ENCODE assay signal across 1 mouse cellular context in genomic region chr14:55743711-55744110, GRCm38 (mm10).
TF ChIP-seq lines count a peak whose summit lies in the region.

No protein-coding gene starts in this region.

TF ChIP-seq in C2C12, 6 proteins besides CTCF, POLR2A, EP300 and RAD21:
- no peak for TF ChIP-seq MAX (IDR thresholded peaks at IDR 0.05)
- no peak for TF ChIP-seq FOSL1 (IDR thresholded peaks at IDR 0.05; ENCODE audit: insufficient read depth, low read length, poor library complexity, severe bottlenecking)
- TF ChIP-seq CEBPB (IDR thresholded peaks at IDR 0.05; ENCODE audit: low read depth): no peak
- no peak for TF ChIP-seq MYOG (IDR thresholded peaks at IDR 0.05; ENCODE audit: control insufficient read depth, extremely low read depth, insufficient read length)
- TF ChIP-seq MYOD1 (IDR thresholded peaks at IDR 0.05; ENCODE audit: control insufficient read depth, insufficient read length, low read depth): no peak
- TF ChIP-seq USF1 (IDR thresholded peaks at IDR 0.05; ENCODE audit: low read depth): no peak
TF ChIP-seq in C2C12: peak in this region for 0.
